Comparison of ENCODE assay signal across 11 mouse cellular contexts in the genomic region with DNA sequence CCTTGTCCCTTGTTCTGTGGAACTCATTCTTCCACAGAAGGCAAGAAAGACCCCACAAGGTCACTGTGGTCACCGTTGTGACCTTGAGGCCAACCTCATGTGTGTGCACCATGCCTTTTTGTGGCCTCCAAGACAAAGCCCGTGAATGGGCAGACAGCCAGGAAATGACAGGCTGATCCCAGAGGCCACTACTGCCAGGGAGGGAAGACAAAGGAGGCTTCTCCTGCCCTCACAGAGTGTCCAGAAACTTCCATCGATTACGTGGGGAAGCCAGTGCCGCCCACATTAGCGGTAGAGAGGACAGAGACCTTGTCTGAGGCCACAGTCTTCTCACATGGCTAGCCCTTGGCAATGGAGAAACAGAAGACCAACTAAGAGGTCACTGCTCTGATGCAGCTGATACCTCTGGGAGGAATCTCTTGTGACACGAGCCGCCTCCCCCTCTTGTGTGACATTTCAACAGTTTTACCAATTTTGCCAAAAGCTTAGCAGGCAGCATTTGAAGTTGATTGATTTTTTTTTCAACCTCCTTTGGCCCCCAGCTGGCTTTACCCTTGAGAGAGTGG. TPM values are rescaled to one million over a fixed set of nuclear protein-coding genes. Genes with fewer than 3 reads are reported as not detected.
DNase-seq lines count a peak whose midpoint lies in the region; ATAC-seq and TF ChIP-seq lines count a peak whose summit lies in the region.
"Had no signal": no experiment of that assay in that cellular context is flagged by ENCODE, and none has a peak within 500 bp of the region (broad histone marks: within the 10 kb centered on the region; RNA-seq: fewer than 3 reads in every experiment).

No protein-coding gene starts in this region.

- ATAC-seq in forebrain, postnatal 0 days: no peak
- no peak for ATAC-seq in forebrain, embryonic 16.5 days
- no peak for ATAC-seq in midbrain, embryonic 13.5 days
- peak; percentile 36; the same call in 1 of the 2 replicates for ATAC-seq in heart, embryonic 15.5 days (replicated peaks; ENCODE audit: insufficient number of reproducible peaks, insufficient read depth, low FRiP score, low read depth)
- ATAC-seq: activated CD4-positive, CD25-positive, alpha-beta regulatory T cell, adult 4 months had no signal

- no peaks in the 10 kb centered on the region for H3K36me3 ChIP-seq in forebrain, postnatal 0 days (ENCODE audit: insufficient read depth)
- H3K36me3 ChIP-seq in forebrain, embryonic 16.5 days (ENCODE audit: control insufficient read depth, insufficient read depth): no peaks in the 10 kb centered on the region
- H3K36me3 ChIP-seq in midbrain, embryonic 10.5 days: no peaks in the 10 kb centered on the region
- H3K36me3 ChIP-seq in midbrain, embryonic 13.5 days: no peaks in the 10 kb centered on the region
- no peaks in the 10 kb centered on the region for H3K36me3 ChIP-seq in heart, embryonic 15.5 days
- no peaks in the 10 kb centered on the region for H3K36me3 ChIP-seq in limb, embryonic 10.5 days

- no peak overlapping the region for H3K4me2 ChIP-seq in forebrain, postnatal 0 days (ENCODE audit: low read depth)
- H3K4me2 ChIP-seq in forebrain, embryonic 16.5 days (ENCODE audit: low read length): no peak overlapping the region
- no peak overlapping the region for H3K4me2 ChIP-seq in midbrain, embryonic 13.5 days (replicated peaks)
- no peak overlapping the region for H3K4me2 ChIP-seq in heart, embryonic 15.5 days

- peak overlapping the region; percentile 51; the same call in 1 of the 2 replicates for H3K27ac ChIP-seq in forebrain, postnatal 0 days (ENCODE audit: low read depth, low read length)
- H3K27ac ChIP-seq in forebrain, embryonic 16.5 days (ENCODE audit: low read length): no peak overlapping the region
- peak overlapping the region; percentile 64 for H3K27ac ChIP-seq in midbrain, embryonic 10.5 days (replicated peaks)
- H3K27ac ChIP-seq in midbrain, embryonic 13.5 days: no peak overlapping the region
- H3K27ac ChIP-seq in heart, embryonic 15.5 days: peak overlapping the region; percentile 51
- H3K27ac ChIP-seq in limb, embryonic 10.5 days: 0 out of 2 replicates have a peak overlapping the region, but pooled peaks have one; percentile 4
- H3K27ac ChIP-seq: liver, embryonic 14.5 days had no signal

- H3K9ac ChIP-seq in forebrain, postnatal 0 days: no peak overlapping the region
- no peak overlapping the region for H3K9ac ChIP-seq in forebrain, embryonic 16.5 days (replicated peaks; ENCODE audit: low read depth, low read length)
- H3K9ac ChIP-seq in midbrain, embryonic 13.5 days (replicated peaks): no peak overlapping the region
- no peak overlapping the region for H3K9ac ChIP-seq in heart, embryonic 15.5 days
- H3K9ac ChIP-seq: liver, embryonic 14.5 days had no signal

- WGBS in forebrain, postnatal 0 days: 59% methylated on average over 8 of the region's 8 CpGs
- WGBS in forebrain, embryonic 16.5 days: 56% methylated on average over 8 of the region's 8 CpGs
- WGBS in midbrain, embryonic 10.5 days: 78% methylated on average over 8 of the region's 8 CpGs
- 68% methylated on average over 8 of the region's 8 CpGs for WGBS in midbrain, embryonic 13.5 days
- 47% methylated on average over 8 of the region's 8 CpGs for WGBS in heart, embryonic 15.5 days
- 85% methylated on average over 8 of the region's 8 CpGs for WGBS in limb, embryonic 10.5 days

- peaks cover 13% of the 10 kb centered on the region for H3K4me1 ChIP-seq in forebrain, postnatal 0 days (ENCODE audit: insufficient read depth)
- peaks cover 9% of the 10 kb centered on the region for H3K4me1 ChIP-seq in forebrain, embryonic 16.5 days (replicated peaks; ENCODE audit: control insufficient read depth, insufficient read depth, low read length)
- peaks cover 40% of the 10 kb centered on the region for H3K4me1 ChIP-seq in midbrain, embryonic 10.5 days
- peaks cover 11% of the 10 kb centered on the region for H3K4me1 ChIP-seq in midbrain, embryonic 13.5 days (replicated peaks)
- peaks cover 51% of the 10 kb centered on the region for H3K4me1 ChIP-seq in heart, embryonic 15.5 days (replicated peaks)
- peaks cover 4% of the 10 kb centered on the region; the same call in 1 of the 2 replicates for H3K4me1 ChIP-seq in limb, embryonic 10.5 days

- H3K27me3 ChIP-seq in forebrain, postnatal 0 days (ENCODE audit: insufficient read depth, low read length): no peaks in the 10 kb centered on the region
- H3K27me3 ChIP-seq in forebrain, embryonic 16.5 days (replicated peaks; ENCODE audit: control insufficient read depth, insufficient read depth, low read length): no peaks in the 10 kb centered on the region
- no peaks in the 10 kb centered on the region for H3K27me3 ChIP-seq in midbrain, embryonic 10.5 days (ENCODE audit: low read depth, poor library complexity, severe bottlenecking)
- no peaks in the 10 kb centered on the region for H3K27me3 ChIP-seq in midbrain, embryonic 13.5 days
- no peaks in the 10 kb centered on the region for H3K27me3 ChIP-seq in heart, embryonic 15.5 days
- no peaks in the 10 kb centered on the region for H3K27me3 ChIP-seq in limb, embryonic 10.5 days (ENCODE audit: low read depth, poor library complexity, severe bottlenecking)

- H3K9me3 ChIP-seq in forebrain, postnatal 0 days (ENCODE audit: low read length): no peaks in the 10 kb centered on the region
- no peaks in the 10 kb centered on the region for H3K9me3 ChIP-seq in forebrain, embryonic 16.5 days (ENCODE audit: control insufficient read depth, low read length)
- H3K9me3 ChIP-seq in midbrain, embryonic 10.5 days (replicated peaks): no peaks in the 10 kb centered on the region
- no peaks in the 10 kb centered on the region for H3K9me3 ChIP-seq in midbrain, embryonic 13.5 days
- H3K9me3 ChIP-seq in heart, embryonic 15.5 days (replicated peaks): no peaks in the 10 kb centered on the region
- H3K9me3 ChIP-seq in limb, embryonic 10.5 days (replicated peaks): no peaks in the 10 kb centered on the region

- DNase-seq in forebrain, postnatal 0 days: no peak
- peak; percentile 38 for DNase-seq in midbrain, embryonic 10.5 days (ENCODE audit: low spot score)
- no peak for DNase-seq in limb, embryonic 10.5 days (ENCODE audit: low spot score)
- DNase-seq in ovary, postnatal 14 days (ENCODE audit: low spot score): no peak
- DNase-seq in urinary bladder, postnatal 4 days (ENCODE audit: low spot score in 2 of 2): no peak
- DNase-seq: thymus, adult 2 months had no signal

- TF ChIP-seq CTCF in forebrain, postnatal 0 days (IDR thresholded peaks at IDR 0.05; ENCODE audit: low read depth): no peak

- no peak overlapping the region for H3K4me3 ChIP-seq in forebrain, postnatal 0 days (ENCODE audit: low read depth, low read length)
- H3K4me3 ChIP-seq in forebrain, embryonic 16.5 days (replicated peaks; ENCODE audit: low read length): no peak overlapping the region
- H3K4me3 ChIP-seq in midbrain, embryonic 10.5 days: no peak overlapping the region
- H3K4me3 ChIP-seq in midbrain, embryonic 13.5 days (replicated peaks): no peak overlapping the region
- H3K4me3 ChIP-seq in heart, embryonic 15.5 days: no peak overlapping the region
- H3K4me3 ChIP-seq in limb, embryonic 10.5 days: no peak overlapping the region

RNA-seq across cellular contexts. Expression of a gene that starts 18.1 kb away (rescaled TPM):
- total RNA-seq in forebrain, postnatal 0 days (2014; rRNA removed): 23.9 and 27.9 TPM in 2 replicates
- 23.5 and 28.8 TPM in 2 replicates for polyA plus RNA-seq in forebrain, postnatal 0 days (2015; fragmentation: Nextera tagmentation; extraction: Ambion mirVana)
- 16.8 and 19.1 TPM in 2 replicates for polyA plus RNA-seq in forebrain, embryonic 16.5 days (2015; fragmentation: Nextera tagmentation; extraction: Ambion mirVana)
- 11.9 and 12.9 TPM in 2 replicates for polyA plus RNA-seq in midbrain, embryonic 10.5 days (2016; fragmentation: Nextera tagmentation; extraction: Ambion mirVana)
- 15.4 and 16.4 TPM in 2 replicates for polyA plus RNA-seq in midbrain, embryonic 13.5 days (2015; fragmentation: Nextera tagmentation; extraction: Ambion mirVana)
- polyA plus RNA-seq in heart, embryonic 15.5 days (2015; fragmentation: Nextera tagmentation; extraction: Ambion mirVana): 59.5 and 63.4 TPM in 2 replicates
- 14.3 and 23.3 TPM in 2 replicates for polyA plus RNA-seq in limb, embryonic 10.5 days (2016; fragmentation: Nextera tagmentation; extraction: Ambion mirVana)

Comparison
In these comparisons a context has a peak if more than half of its experiments do, and no peak if none do; other contexts are left out.
1. H3K27ac ChIP-seq: peak in forebrain, postnatal 0 days (single experiment), midbrain, embryonic 10.5 days (single experiment), heart, embryonic 15.5 days (single experiment) and limb, embryonic 10.5 days (single experiment); none in forebrain, embryonic 16.5 days (single experiment) and midbrain, embryonic 13.5 days (single experiment).